Mouse (Mus musculus): ENCODE results near the gene Olfr31. TPM values are rescaled to one million over a fixed set of nuclear protein-coding genes. Genes with fewer than 3 reads are reported as not detected.
A peak's percentile ranks its signal among the peaks of the same experiment; 100 is the strongest.

The Olfr31 gene
- total RNA-seq (2021) = not detected

DNA sequence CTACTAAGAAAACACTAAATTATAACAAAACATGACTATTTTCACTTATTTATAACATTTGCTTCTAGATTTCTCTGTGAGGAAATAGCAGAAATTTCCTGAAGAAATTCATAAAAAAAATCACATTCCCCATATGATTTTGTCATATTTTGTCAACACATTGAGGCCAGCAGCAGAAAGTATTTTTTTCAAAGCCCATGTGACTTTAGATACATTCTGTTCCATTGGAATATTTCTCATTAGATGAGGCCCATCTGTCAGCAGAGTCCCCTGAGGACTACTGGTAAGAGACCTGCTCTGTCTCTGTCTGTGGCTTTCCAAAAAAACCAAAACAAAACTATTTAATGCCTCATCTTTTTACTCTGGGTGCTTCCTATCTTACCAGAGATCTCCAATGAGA is at the start of gene Olfr31:
TSS of gene Olfr31 (plus strand) at position 301 of the 400 bp plus-strand sequence.
- intact Hi-C loops (cut with DNase I) = no loop called here
- DNase-seq = no peak

DNA sequence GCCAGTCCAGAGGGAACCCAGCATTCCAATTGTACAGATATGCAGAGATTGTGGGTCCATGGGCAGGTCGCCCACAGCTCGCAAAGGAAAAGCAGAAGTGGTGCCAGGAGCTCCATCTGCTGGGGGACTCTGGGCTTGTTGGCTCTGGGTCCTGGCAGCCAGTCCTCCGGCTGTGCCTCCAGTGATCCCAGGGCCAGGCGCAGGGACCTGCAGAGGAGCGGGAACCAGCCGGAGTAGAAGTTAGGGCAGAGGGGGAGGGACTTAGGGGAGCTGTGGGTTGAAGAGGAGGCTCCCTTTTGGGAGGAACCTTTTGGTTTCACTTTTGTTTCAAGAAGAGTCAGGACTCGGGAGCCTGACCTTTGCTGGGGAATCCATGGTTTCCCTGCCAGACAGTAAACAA is 28.2 kb upstream of the Olfr31 start:
- peak; percentile 15 for DNase-seq
- intact Hi-C loops (cut with DNase I) = no loop called here

GRCm38 (mm10) chr14:14308938-14309337 is 13.7 kb upstream of the Olfr31 start:
- intact Hi-C loops (cut with DNase I) = no loop called here
- DNase-seq = peak; percentile 50

DNA sequence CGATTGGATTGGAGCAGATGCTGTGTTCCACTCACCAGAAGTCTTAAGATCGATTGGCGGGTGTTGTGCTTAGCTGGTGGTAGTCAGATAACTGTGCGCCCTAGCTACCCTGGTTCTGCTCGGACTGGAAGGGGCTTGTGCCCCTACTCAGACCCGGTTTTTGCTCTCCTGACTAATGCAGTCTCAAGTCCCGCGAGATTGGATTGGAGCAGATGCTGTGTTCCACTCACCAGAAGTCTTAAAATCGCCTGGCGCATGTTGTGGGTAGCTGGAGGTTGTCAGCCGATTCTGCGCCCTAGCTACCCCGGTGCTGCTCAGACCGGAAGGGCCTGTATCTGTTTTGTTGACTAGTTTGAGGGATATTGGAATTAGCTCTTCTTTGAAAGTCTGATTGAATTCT is 13.2 kb upstream of the Olfr31 start:
- DNase-seq = peak; percentile 3
- intact Hi-C loops (cut with DNase I) = no loop called here

DNA sequence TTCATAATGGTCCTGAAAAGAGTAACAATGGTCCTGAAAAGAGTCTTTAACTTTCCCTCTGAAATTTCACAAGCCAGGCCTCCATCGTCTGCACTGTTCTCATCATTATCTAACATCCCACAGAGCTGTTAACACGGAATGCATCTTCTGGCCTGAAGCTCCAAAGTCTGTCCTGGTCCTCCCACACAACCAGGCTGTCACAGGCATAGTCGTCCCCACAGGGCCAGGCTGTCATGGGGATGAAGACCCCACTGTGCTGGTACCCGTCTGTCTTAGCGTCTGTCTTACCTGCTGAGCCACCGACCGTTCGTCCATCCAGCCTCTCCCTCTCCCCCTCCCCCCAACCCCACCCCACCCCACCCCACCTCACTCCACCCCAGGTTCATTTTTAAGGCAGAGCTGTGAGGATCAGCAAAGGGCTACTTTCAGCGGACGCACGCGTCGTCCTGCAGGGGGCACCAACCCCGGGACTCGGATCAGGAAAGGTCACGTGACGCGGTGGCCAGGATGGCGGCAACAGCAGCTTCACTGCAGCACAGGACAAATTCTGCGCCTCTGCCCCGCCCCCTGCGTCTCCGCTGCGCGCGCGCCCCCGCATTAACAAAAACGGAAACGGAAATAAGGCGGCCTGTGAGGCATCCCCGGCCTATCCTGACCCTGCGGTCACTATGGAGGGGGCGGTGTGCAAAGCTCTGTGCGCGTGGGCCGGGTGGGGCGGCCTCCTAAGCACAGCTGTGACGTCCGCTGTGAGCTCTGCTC is 22.7 kb downstream of the Olfr31 start:
- peak; percentile 94 for DNase-seq
- intact Hi-C loops (cut with DNase I) = no loop called here

GRCm38 (mm10) chr14:14345948-14346812 is 23.6 kb downstream of the Olfr31 start, which contains the start of gene Il3ra:
Il3ra (plus strand) TSS chr14:14346275.
- intact Hi-C loops (cut with DNase I) = no loop called here
- DNase-seq = peak; percentile 78

- intact Hi-C loops (cut with DNase I) = no loop called here
These were observed 24.1 kb downstream of the Olfr31 start for GRCm38 (mm10) chr14:14346813-14347100.

DNA sequence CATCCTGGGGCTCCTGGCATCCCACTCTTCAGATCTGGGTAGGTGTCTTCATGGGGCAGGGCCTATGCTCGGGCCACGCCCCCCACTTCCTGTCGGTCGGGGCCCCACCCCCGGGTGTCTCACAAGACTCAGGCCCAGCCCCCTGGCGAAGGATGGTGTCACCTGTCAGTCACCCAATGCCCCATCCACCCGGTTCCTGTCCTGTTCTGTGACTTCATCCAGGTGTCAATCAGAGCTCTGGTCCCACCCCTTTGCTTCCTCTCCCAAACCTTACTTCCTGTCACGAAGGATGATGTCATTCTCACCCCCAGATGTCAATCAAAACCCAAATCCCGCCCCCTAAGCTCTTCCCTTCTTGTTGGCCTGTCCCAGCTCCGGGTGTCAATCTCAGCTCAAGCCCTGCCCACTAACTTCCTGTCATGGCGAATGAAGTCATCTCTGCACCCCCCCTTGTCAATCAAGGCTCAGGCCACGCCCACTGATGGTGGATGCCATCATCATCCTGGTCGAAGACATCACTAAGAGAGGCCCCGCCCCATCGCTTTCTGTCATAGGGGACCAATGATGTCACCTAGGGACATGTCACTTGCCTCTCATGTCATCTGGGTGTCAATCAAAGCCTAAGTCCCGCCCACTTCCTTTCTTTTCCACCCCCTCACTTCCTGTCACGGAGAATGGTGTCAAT is 24.7 kb downstream of the Olfr31 start:
- DNase-seq = peak; percentile 41
- intact Hi-C loops (cut with DNase I) = no loop called here

More at GRCm38 (mm10) chr14:14346813-14347100, 24.1 kb downstream of the Olfr31 start:
- no peak for DNase-seq

GRCm38 (mm10) chr14:14347836-14348621 is 25.4 kb downstream of the Olfr31 start:
- peak; percentile 35 for DNase-seq
- intact Hi-C loops (cut with DNase I) = no loop called here

DNA sequence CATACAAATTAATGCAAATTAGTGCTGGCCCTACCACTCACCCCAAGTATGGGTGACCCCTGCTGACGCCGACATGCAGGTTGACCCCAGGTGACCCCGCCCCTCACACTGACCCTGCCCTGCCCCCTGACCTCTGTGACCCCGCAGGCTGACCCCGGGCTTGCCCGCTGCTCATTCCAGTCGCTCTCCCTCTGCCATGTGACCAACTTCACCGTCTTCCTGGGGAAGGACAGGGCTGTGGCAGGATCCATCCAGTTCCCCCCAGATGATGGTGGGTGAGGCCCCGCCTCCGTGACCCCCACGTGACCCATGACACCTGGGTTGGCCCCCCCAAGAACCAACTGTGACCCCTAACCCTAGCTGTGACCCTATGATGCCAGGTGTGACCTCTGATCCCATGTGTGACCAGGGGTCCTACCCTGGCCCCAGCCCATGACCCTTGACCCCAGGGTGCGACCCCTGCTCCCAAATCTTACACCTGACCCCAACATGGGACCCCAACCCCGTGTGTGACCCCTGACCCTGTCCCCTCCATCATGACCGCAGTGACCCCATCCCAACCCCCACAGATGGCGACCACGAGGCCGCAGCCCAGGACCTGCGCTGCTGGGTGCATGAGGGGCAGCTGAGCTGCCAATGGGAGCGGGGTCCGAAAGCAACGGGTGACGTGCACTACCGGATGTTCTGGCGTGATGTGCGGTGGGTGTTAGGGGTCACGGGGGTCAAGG is 26.2 kb downstream of the Olfr31 start:
- no peak for DNase-seq
- intact Hi-C loops (cut with DNase I) = no loop called here

DNA sequence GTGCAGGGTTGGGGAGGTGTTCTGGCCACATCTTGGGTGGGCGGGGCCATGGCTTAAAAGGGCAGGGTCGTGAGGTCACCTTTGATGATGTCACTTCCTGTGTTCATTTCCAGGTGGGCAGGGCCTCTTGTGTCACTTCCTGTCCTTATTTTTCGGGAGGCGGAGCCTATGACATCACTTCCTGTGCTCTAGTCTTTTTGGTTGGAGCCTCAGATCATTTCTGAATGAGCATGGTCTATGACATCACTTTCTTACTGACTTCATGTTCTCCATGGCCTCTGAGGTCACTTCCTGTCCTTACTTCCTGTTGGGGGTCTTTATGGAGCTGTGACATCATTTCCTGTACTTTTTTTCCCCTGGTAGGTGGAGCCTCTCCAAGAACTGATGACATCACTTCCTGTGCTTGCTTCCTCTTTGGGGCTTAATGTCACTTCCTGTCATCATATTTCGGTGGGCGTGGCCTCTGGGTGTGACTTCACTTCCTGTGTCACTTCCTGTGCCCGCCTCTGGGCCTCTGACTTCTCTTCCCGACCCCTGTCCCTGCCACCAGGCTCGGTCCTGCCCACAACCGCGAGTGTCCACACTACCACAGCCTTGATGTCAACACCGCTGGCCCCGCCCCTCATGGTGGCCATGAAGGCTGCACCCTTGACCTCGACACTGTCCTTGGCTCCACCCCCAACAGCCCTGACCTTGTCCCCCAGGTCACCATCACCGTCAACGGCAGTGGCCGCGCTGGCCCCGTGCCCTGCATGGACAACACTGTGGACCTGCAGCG is 27.0 kb downstream of the Olfr31 start:
- intact Hi-C loops (cut with DNase I) = no loop called here
- DNase-seq = no peak

DNA sequence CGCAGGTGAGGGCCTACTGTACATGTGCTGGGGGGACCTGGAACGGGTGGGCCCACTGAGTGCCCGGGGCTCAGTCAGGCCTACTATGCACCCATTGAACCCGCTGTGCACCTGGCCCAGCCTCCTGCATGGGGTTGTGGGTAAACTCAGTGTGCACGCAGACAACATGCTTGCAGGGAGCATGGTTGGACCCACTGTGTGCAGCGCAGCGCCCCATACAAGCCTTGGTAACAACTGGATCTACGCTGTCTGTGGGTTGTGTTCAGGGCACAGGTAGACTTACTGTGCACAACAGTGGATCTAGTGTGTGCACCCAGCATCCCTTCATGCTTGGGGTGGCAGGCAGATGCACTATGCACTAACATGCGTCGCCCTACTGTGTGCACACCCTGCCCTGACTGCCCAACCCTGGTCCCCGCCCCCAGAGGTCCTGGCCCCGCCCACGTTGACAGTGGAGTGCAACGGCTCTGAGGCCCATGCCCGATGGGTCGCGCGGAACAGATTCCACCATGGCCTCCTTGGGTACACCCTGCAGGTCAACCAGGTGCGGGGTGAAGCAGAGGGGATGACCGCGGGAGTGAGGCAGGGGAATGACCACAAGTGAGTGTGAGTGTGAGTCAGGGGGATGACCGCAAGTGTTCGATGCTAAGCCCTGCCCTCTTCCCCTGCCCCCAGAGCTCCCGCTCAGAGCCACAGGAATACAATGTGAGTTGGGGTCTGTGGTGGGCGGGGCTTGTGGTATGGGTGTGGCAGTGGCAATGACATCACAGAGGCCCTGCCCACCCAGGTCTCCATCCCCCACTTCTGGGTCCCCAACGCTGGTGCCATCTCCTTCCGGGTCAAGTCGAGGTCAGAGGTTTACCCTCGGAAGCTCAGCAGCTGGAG is 27.9 kb downstream of the Olfr31 start:
- intact Hi-C loops (cut with DNase I) = no loop called here
- no peak for DNase-seq

DNA sequence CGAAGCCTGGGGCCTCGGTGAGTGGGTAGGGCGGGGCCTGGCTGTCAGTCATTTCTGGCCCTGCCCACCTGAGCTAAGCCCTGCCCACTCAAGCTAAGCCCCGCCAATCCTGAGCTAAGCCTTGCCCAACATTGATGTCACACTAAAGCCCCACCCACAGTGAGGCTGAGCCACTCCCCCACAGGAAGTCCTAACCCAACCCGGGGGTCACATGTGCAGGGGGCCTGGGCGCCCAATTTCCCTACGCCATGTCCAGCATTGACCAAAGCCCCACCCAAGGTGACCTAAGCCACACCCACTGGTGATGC is 28.5 kb downstream of the Olfr31 start:
- intact Hi-C loops (cut with DNase I) = no loop called here
- no peak for DNase-seq

DNA sequence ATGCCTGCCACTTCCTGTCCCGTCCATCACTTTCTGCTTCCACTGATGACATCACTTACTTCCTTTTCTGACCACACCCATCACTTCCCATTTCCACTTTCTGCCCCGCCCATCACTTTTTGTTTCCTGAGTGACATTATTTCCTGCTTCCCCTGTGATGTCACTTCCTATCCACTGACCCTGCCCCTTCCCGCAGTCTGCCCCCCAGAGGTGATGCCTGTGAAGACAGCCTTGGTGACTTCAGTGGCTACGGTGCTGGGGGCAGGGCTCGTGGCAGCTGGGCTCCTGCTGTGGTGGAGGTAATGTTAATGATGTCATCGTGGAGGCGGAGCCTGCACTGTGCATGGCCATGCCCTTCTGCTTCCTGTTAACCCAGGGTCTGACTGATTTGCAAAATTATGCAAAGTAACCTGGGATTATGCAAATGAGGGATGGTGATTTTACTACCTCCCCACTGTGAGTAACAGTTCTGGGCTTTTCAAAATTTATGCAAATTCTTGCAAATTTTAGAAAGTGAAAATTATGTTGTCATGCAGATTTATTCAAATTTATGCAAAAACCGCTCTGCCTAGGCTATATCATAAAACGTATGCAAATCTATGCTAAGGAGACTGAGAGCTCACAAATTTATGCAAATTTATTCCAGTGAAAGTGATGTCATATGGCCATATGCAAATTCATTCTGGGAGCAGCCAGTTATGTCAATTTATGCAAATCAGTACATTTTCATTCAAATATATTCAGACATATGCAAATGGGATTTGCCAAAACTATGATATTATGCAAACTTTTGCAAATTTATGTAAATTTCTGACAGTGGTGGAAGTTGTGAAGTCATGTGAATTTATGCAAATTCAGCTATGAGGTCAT is 29.3 kb downstream of the Olfr31 start:
- DNase-seq = no peak
- intact Hi-C loops (cut with DNase I) = no loop called here

DNA sequence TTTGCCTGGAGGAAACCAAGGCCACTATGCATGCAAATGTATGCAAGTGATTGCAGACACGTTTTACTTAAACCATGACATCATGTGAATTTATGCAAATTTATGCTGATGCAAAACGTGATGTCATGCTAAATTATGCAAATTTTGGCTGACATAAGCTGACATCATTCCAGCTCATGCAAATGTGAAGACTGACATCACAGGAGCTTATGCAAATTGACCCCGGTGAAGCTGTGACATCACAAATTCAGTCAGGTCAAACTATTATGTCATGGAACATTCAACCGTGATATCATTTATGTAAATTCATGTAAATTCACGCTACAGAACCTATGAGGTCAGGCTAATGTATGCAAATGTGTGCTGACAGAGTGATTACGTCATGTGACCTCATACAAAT is 30.0 kb downstream of the Olfr31 start:
- intact Hi-C loops (cut with DNase I) = no loop called here

DNA sequence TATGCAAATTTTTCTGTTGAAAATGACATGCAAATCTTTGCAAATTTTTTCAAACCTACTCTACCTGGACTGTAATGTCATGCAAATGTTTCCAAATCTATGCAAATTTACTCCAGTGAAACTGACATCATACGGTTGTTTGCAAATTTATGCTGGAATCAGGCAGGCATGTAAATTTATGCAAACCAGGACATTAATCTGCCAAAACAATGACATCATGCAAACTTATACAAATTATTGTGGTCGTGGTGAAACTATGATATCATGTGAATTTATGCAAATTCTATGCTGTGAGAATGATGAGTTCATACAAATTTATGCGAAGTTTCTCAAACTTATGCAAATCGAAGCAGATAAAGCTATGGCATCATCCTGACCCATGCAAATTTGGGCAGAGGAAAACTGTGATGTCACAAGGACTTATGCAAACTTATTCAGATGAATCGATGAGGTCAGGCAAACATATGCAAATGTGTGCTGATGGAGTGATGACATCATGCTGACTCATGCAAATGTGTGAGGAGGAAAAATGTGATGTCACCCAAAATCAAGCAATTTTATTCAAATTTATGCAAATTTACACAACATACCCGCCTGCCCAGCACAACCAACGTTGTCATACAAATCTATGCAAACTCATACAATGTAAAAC is 30.6 kb downstream of the Olfr31 start:
- intact Hi-C loops (cut with DNase I) = no loop called here
- no peak for DNase-seq

More for the DNA sequence above, 30.0 kb downstream of the Olfr31 start:
- no peak for DNase-seq
